Mouse (Mus musculus) small intestine, adult 2 months (tissue): Measurements from ENCODE around the gene Armc9. TPM values are rescaled to one million over a fixed set of nuclear protein-coding genes. Genes with fewer than 3 reads are reported as not detected.

Experiments
- H3K27ac ChIP-seq: fragments of 200-500 bp; 2 replicates; pipeline ENCODE4 v1.5.1; 2012; ENCODE audit warnings: low read depth, low read length, control low read depth, inconsistent platforms; ENCODE audit not compliant: insufficient read depth
- H3K27me3 ChIP-seq: fragments of 200-500 bp; 2 replicates; pipeline ENCODE4 v1.6.1; 2012; ENCODE audit warnings: mild to moderate bottlenecking, moderate library complexity, low read length, inconsistent platforms; ENCODE audit not compliant: control insufficient read depth, insufficient read depth
- H3K36me3 ChIP-seq: fragments of 200-500 bp; 2 replicates; pipeline ENCODE4 v1.6.1; 2012; ENCODE audit warnings: mild to moderate bottlenecking, low read length, control low read depth, inconsistent platforms; ENCODE audit not compliant: control insufficient read depth, insufficient read depth
- H3K4me1 ChIP-seq: fragments of 200-500 bp; 2 replicates; pipeline ENCODE4 v1.6.1; 2012; ENCODE audit warnings: low read length, inconsistent platforms, mixed read lengths; ENCODE audit not compliant: control insufficient read depth, insufficient read depth, insufficient read length
- H3K4me3 ChIP-seq: fragments of 200-500 bp; 2 replicates; pipeline ENCODE4 v1.5.1; 2012; ENCODE audit warnings: low read depth, mild to moderate bottlenecking, control low read depth, inconsistent platforms, low read length, moderate library complexity
- CTCF ChIP-seq: fragments of 200-500 bp; IDR thresholded peaks from 2 replicates; pipeline ENCODE4 v1.5.1; 2012; ENCODE audit warnings: low read depth, mild to moderate bottlenecking, control low read depth, inconsistent platforms, low read length, moderate library complexity, mixed read lengths; ENCODE audit not compliant: insufficient replicate concordance, insufficient read length; ENCODE audit errors: extremely low read depth
- POLR2A ChIP-seq: fragments of 200-500 bp; IDR thresholded peaks from 2 replicates; pipeline ENCODE4 v1.6.1; 2012; ENCODE audit warnings: low read depth, mild to moderate bottlenecking, control low read depth, inconsistent platforms, low read length, moderate library complexity
- WGBS: fragments of 180-500 bp; shearing (Covaris S2); methylation state at CpG from one replicate; pipeline ENCODE4 v1.1.7; 2018; 5-methylcytosine and 5-hydroxymethylcytosine counted together
- polyA plus RNA-seq: library from polyadenylated mRNA; depleted of rRNA; stranded (reverse); fragments of >200 nt; gene quantifications from 2 replicates; pipeline ENCODE4 v1.2.3, GENCODE M21; 2012

The Armc9 gene
- polyA plus RNA-seq, 1 experiment: 1.4 TPM

GRCm38 (mm10) chr1:86135315-86135714 lies 19.3 kb upstream of the Armc9 start:
- H3K27me3 ChIP-seq: no peaks in the 10 kb centered on the region
- no peak overlapping the region for H3K27ac ChIP-seq
- no peak for TF ChIP-seq POLR2A
- TF ChIP-seq CTCF: no peak
- no peaks in the 10 kb centered on the region for H3K4me1 ChIP-seq
- H3K36me3 ChIP-seq: peaks cover 64% of the 10 kb centered on the region
- WGBS: 92% methylated on average over 6 of the region's 6 CpGs
- H3K4me3 ChIP-seq: no peak overlapping the region

DNA sequence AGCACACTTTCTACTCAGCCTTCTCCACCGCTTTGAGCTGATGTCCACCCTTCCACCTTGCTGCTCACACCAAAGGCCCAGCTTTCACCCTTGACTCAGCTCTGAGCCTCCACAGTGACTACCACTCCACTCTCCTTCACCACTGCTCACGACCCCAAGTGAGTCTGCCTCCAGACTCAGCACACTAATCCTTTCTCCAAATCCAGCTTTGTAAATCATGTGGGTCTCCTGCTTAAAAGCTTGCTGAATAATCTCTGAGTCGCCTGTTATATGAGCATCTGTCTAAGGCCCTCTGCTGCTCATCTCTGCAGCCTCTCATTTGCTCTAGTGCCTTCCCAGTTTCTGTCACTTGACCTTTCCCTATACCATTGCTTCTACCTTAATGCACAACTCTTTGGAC lies 13.5 kb upstream of the Armc9 start:
- WGBS: 89% methylated on average over 3 of the region's 3 CpGs
- TF ChIP-seq CTCF: no peak
- TF ChIP-seq POLR2A: no peak

DNA sequence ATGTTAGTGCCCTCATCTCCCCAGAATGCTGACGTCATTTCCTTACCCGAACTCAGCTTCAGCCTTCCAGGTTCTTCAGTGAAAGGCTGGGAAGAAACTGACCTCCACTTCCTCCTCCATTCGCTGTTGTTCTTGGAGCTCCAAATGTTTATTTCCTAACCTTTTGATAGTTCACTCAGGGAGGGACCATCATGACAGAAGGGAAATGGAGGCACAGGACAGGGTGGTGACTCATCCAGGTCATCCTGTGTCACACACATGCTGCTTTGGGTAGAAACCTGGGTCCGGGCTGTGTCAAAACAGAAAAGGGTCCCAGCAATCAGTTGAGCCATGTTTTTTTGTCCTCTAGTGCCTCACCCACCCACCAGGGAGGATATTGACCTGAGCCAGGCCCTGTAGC lies 11.4 kb upstream of the Armc9 start:
- Histone ChIP-seq H3K36me3 (peaks cover 11% of the 10 kb centered on the region), H3K27ac (no peak overlapping the region), H3K4me3 (no peak overlapping the region), H3K27me3 (no peaks in the 10 kb centered on the region), H3K4me1 (no peaks in the 10 kb centered on the region)
- TF ChIP-seq CTCF (no peak), POLR2A (no peak)
- WGBS: 80% methylated on average over 4 of the region's 4 CpGs

More for the DNA sequence above, 13.5 kb upstream of the Armc9 start:
- H3K36me3 ChIP-seq: peaks cover 24% of the 10 kb centered on the region
- no peaks in the 10 kb centered on the region for H3K4me1 ChIP-seq
- H3K27ac ChIP-seq: no peak overlapping the region
- no peaks in the 10 kb centered on the region for H3K27me3 ChIP-seq
- no peak overlapping the region for H3K4me3 ChIP-seq

DNA sequence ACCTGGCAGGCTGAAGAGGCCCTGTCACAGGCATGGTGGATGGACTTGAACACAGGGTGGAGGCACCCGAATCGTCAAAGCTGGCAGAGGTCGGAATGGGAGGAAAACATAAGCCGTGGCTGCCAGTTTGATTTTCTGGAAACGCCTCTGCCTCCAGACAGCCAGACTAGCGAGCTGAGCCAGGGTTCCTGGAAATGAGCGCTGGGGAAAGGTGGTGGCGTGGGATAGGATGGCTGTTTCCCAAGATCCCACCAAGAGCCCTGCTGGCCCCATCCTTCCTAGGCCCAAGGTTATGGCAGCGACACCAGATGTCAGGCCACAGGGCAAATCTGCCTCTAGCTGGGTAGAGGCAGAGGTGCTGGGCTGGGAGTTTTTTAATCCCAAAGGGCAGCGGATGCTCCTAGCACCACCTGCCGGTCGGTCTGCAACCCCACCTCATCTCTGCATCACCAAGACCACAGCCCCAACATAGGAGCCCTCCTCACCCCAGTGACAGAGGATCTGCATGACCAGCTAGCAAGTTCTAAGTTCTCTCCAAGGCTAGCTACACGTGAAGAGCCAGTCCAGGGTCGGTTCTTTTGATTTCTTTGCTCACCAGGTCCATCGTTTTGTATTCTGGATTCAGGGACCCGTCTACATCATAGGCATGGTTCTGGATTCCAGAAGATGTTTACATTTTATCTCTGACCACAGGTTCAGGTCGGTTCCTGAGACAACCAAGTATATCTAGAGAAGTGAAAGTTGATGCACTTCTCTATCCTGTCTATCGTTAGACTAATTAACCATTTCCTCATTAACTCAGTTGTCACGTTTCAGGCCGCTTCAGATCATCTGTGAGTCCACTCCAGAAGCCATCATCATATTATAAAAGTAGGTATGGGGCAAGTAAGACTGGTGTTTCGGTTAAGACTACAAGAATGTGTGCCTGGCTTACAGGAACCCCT lies 10.3 kb upstream of the Armc9 start:
- Histone ChIP-seq H3K4me1 (no peaks in the 10 kb centered on the region), H3K27ac (no peak overlapping the region), H3K4me3 (no peak overlapping the region), H3K36me3 (peaks cover 2% of the 10 kb centered on the region), H3K27me3 (no peaks in the 10 kb centered on the region)
- 76% methylated on average over 21 of the region's 21 CpGs for WGBS
- TF ChIP-seq CTCF: no peak
- no peak for TF ChIP-seq POLR2A

DNA sequence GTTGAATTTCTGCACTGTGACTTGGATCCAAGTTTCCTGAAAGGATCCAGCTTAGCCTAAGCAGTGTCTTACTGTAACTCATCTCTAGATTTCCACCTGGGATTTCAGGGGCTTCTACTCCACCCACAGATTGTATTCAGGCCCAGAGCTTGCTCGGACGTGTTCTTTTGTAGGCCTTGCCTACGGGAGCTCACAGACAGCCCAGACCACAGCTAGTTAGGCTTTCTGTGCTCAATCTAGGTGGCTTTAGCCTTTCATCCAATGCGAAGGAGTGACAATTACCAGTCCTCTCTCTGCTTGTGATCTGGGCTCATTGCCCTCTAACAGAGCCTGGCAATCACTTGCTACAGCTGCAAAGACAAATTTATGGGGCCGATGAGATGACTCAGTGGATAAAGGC lies 8.3 kb upstream of the Armc9 start:
- no peak for TF ChIP-seq POLR2A
- no peak for TF ChIP-seq CTCF
- no peak overlapping the region for H3K4me3 ChIP-seq
- H3K27ac ChIP-seq: no peak overlapping the region
- WGBS: 90% methylated on average over 5 of the region's 5 CpGs
- no peaks in the 10 kb centered on the region for H3K36me3 ChIP-seq
- no peaks in the 10 kb centered on the region for H3K27me3 ChIP-seq
- no peaks in the 10 kb centered on the region for H3K4me1 ChIP-seq

- Histone ChIP-seq H3K4me3 (no peak overlapping the region), H3K4me1 (no peaks in the 10 kb centered on the region), H3K36me3 (no peaks in the 10 kb centered on the region), H3K27ac (no peak overlapping the region), H3K27me3 (no peaks in the 10 kb centered on the region)
- WGBS: 64% methylated on average over 5 of the region's 5 CpGs
- TF ChIP-seq CTCF (no peak), POLR2A (no peak)
Measured at GRCm38 (mm10) chr1:86147557-86147956, 7.0 kb upstream of the Armc9 start.

DNA sequence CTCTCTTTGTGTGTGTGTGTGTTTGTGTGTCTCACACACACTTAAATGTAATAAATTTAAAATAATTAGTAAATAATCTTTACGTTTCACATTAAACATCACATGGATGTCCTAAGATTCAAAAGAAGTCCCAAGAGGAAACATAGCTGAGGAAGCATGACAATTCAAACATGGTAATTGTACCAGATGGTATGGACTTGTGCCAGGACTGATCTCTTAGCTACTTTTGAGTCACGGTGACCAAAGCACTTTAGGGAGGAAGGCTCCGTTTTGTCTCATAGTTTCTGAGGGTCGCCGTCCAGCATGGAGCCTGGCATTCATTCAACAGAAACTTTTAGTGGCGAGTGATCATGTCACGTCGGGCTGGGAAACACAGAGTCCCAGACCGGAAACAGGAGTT lies 6.4 kb upstream of the Armc9 start:
- Histone ChIP-seq H3K4me1 (no peaks in the 10 kb centered on the region), H3K36me3 (no peaks in the 10 kb centered on the region), H3K4me3 (no peak overlapping the region), H3K27ac (no peak overlapping the region), H3K27me3 (no peaks in the 10 kb centered on the region)
- TF ChIP-seq CTCF: no peak
- TF ChIP-seq POLR2A: no peak
- 70% methylated on average over 9 of the region's 9 CpGs for whole genome bisulfite sequencing
